In the genomic region with DNA sequence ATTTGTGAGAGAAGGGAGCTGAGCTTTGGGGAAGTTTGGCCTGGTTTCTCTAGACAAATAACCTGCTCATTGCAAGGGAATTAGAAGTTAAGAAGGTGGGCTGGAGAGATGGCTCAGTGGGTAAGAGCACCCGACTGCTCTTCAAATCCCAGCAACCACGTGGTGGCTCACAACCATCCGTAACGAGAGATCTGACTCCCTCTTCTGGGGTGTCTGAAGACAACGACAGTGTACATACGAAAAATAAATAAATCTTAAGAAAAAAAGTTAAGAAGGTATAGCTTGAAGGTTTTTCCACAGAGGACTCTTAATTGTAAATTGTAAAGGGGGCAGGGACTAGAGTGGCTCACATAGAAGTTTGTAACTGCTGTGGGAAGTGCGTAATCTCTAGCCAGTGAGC, we compare ENCODE assay signal across 7 mouse cellular contexts. TPM values are rescaled to one million over a fixed set of nuclear protein-coding genes. Genes with fewer than 3 reads are reported as not detected.
DNase-seq lines count a peak whose midpoint lies in the region; ATAC-seq and TF ChIP-seq lines count a peak whose summit lies in the region.

No protein-coding gene starts in this region.

- 28% methylated on average over 7 of the region's 7 CpGs for WGBS in embryonic facial prominence, embryonic 13.5 days

- H3K4me2 ChIP-seq in embryonic facial prominence, embryonic 13.5 days: peak overlapping the region; percentile 58
- H3K4me2 ChIP-seq in myocyte (ENCODE audit: low read depth): peak overlapping the region; percentile 84

- no peaks in the 10 kb centered on the region for H3K27me3 ChIP-seq in embryonic facial prominence, embryonic 13.5 days
- no peaks in the 10 kb centered on the region for H3K27me3 ChIP-seq in myocyte (ENCODE audit: control insufficient read depth, insufficient read depth, insufficient read length)

- no peak for DNase-seq in left cerebral cortex, adult 2 months (ENCODE audit: extremely low spot score in 1 of 2, low spot score in 2 of 2)
- DNase-seq in left cerebral cortex, adult 8-10 months (ENCODE audit: low spot score in 2 of 2): no peak
- peak; percentile 44 for DNase-seq in T-cell, adult 2 months (ENCODE audit: low spot score)
- no peak for DNase-seq in layer of hippocampus, postnatal 14 days (ENCODE audit: low spot score in 2 of 2)
- DNase-seq in left cerebral cortex, postnatal 36 days (ENCODE audit: low spot score in 2 of 2): no peak

- no peak overlapping the region for H3K9ac ChIP-seq in embryonic facial prominence, embryonic 13.5 days

- intact Hi-C loops in left cerebral cortex, adult 2 months (cut with DNase I): no loop called here
- intact Hi-C loops in left cerebral cortex, postnatal 36 days (cut with DNase I): no loop called here

- H3K79me2 ChIP-seq in myocyte (ENCODE audit: control insufficient read depth, insufficient read depth): peaks cover 29% of the 10 kb centered on the region

- H3K36me3 ChIP-seq in embryonic facial prominence, embryonic 13.5 days: peaks cover 12% of the 10 kb centered on the region
- H3K36me3 ChIP-seq in myocyte (ENCODE audit: control insufficient read depth, insufficient read depth): peaks cover 25% of the 10 kb centered on the region

- no peaks in the 10 kb centered on the region for H3K9me3 ChIP-seq in embryonic facial prominence, embryonic 13.5 days

- H3ac ChIP-seq in myocyte (ENCODE audit: control insufficient read depth, insufficient read length): no peak overlapping the region

- TF ChIP-seq CTCF in left cerebral cortex, adult 2 months (IDR thresholded peaks at IDR 0.05): peak; percentile 5

- ATAC-seq in embryonic facial prominence, embryonic 13.5 days (ENCODE audit: insufficient number of reproducible peaks, insufficient read depth, low FRiP score, low TSS enrichment, low read depth): no peak

- no peak overlapping the region for H3K4me3 ChIP-seq in left cerebral cortex, adult 2 months
- no peak overlapping the region for H3K4me3 ChIP-seq in embryonic facial prominence, embryonic 13.5 days
- H3K4me3 ChIP-seq in myocyte: peak overlapping the region; percentile 21

- no peak overlapping the region; the same call in 1 of the 2 replicates for H3K27ac ChIP-seq in left cerebral cortex, adult 2 months
- H3K27ac ChIP-seq in embryonic facial prominence, embryonic 13.5 days: peak overlapping the region; percentile 82

- peaks cover 44% of the 10 kb centered on the region for H3K4me1 ChIP-seq in embryonic facial prominence, embryonic 13.5 days

- no peak for TF ChIP-seq POLR2A in myocyte (IDR thresholded peaks at IDR 0.05; ENCODE audit: insufficient read length, low read depth)

TF ChIP-seq in myocyte, 11 proteins besides CTCF, POLR2A, EP300 and RAD21:
- no peak for TF ChIP-seq TCF3 (IDR thresholded peaks at IDR 0.05; ENCODE audit: insufficient read length, low read depth)
- no peak for TF ChIP-seq REST (IDR thresholded peaks at IDR 0.05; ENCODE audit: insufficient read depth, insufficient read length)
- no peak for TF ChIP-seq USF1 (IDR thresholded peaks at IDR 0.05; ENCODE audit: low read depth)
- TF ChIP-seq TCF12 (IDR thresholded peaks at IDR 0.05; ENCODE audit: insufficient read depth, poor library complexity, severe bottlenecking): no peak
- no peak for TF ChIP-seq E2F4 (IDR thresholded peaks at IDR 0.05; ENCODE audit: insufficient read depth)
- TF ChIP-seq SRF (IDR thresholded peaks at IDR 0.05; ENCODE audit: control insufficient read depth, insufficient read length, low read depth): no peak
- TF ChIP-seq POLR2AphosphoS2 (IDR thresholded peaks at IDR 0.05; ENCODE audit: insufficient read length, low read depth): no peak
- TF ChIP-seq CEBPB (IDR thresholded peaks at IDR 0.05; ENCODE audit: insufficient read depth, poor library complexity, severe bottlenecking): no peak
- TF ChIP-seq MYOD1 (IDR thresholded peaks at IDR 0.05; ENCODE audit: control insufficient read depth in 1 of 3, insufficient read length in 2 of 3, low read depth in 2 of 3): no peak
- TF ChIP-seq MAX (IDR thresholded peaks at IDR 0.05; ENCODE audit: low read depth): no peak
- TF ChIP-seq MYOG (IDR thresholded peaks at IDR 0.05; ENCODE audit: control insufficient read depth in 1 of 3, insufficient read depth in 1 of 3, insufficient read length in 2 of 3, low read depth in 2 of 3): no peak
TF ChIP-seq in myocyte: peak in this region for 0.

RNA-seq across cellular contexts. Expression of gene Pnrc2, which starts 1.9 kb away (rescaled TPM):
- 10 to 100 TPM; 41.1 to 41.7 TPM for total RNA-seq in left cerebral cortex, adult 2 months (2021)
- total RNA-seq in left cerebral cortex, adult 8-10 months (2022): 10 to 100 TPM; 39.6 to 49.8 (median 44.9) TPM
- 183 and 196 TPM in 2 replicates for polyA plus RNA-seq in embryonic facial prominence, embryonic 13.5 days (2015; fragmentation: Nextera tagmentation; extraction: Ambion mirVana)
- 45.2 TPM for polyA plus RNA-seq in myocyte (2012; fragmentation: generic; extraction: Trizol)
- 10 to 100 TPM; 59.5 to 67.2 TPM for total RNA-seq in layer of hippocampus, postnatal 14 days (2021)
- total RNA-seq in left cerebral cortex, postnatal 36 days (2021): 10 to 100 TPM; 41.2 to 44.6 TPM

RNA-seq across cellular contexts. Expression of gene Cnr2, which starts 19.6 kb away (rescaled TPM):
- under 1 TPM in 1 of 2 experiments, not detected in 1; 0.11 TPM for total RNA-seq in left cerebral cortex, adult 2 months (2021)
- under 1 TPM; 0.13 to 0.74 (median 0.40) TPM for total RNA-seq in left cerebral cortex, adult 8-10 months (2022)
- polyA plus RNA-seq in embryonic facial prominence, embryonic 13.5 days (2015; fragmentation: Nextera tagmentation; extraction: Ambion mirVana): 0.51 and 0.55 TPM in 2 replicates
- not detected for polyA plus RNA-seq in myocyte (2012; fragmentation: generic; extraction: Trizol)
- under 1 TPM in 1 of 2 experiments, not detected in 1; 0.09 TPM for total RNA-seq in layer of hippocampus, postnatal 14 days (2021)
- total RNA-seq in left cerebral cortex, postnatal 36 days (2021): under 1 TPM; 0.12 to 0.14 TPM

RNA-seq across cellular contexts. Expression of gene Srsf10, which starts 20.0 kb away (rescaled TPM):
- 10 to 100 TPM; 70.8 to 82.2 TPM for total RNA-seq in left cerebral cortex, adult 2 months (2021)
- 10 to 100 TPM; 60.1 to 69.5 (median 63.3) TPM for total RNA-seq in left cerebral cortex, adult 8-10 months (2022)
- polyA plus RNA-seq in embryonic facial prominence, embryonic 13.5 days (2015; fragmentation: Nextera tagmentation; extraction: Ambion mirVana): 324 and 327 TPM in 2 replicates
- polyA plus RNA-seq in myocyte (2012; fragmentation: generic; extraction: Trizol): 22.3 TPM
- 10 to 100 TPM; 78.4 to 85.6 TPM for total RNA-seq in layer of hippocampus, postnatal 14 days (2021)
- 10 to 100 TPM; 51.3 to 88.9 TPM for total RNA-seq in left cerebral cortex, postnatal 36 days (2021)

RNA-seq across cellular contexts. Expression of gene Fuca1, which starts 45.0 kb away (rescaled TPM):
- total RNA-seq in left cerebral cortex, adult 2 months (2021): 10 to 100 TPM; 34.9 to 37.9 TPM
- 10 to 100 TPM; 33.5 to 54.6 (median 51.0) TPM for total RNA-seq in left cerebral cortex, adult 8-10 months (2022)
- 66.6 and 75.1 TPM in 2 replicates for polyA plus RNA-seq in embryonic facial prominence, embryonic 13.5 days (2015; fragmentation: Nextera tagmentation; extraction: Ambion mirVana)
- polyA plus RNA-seq in myocyte (2012; fragmentation: generic; extraction: Trizol): 29.8 TPM
- total RNA-seq in layer of hippocampus, postnatal 14 days (2021): 10 to 100 TPM; 48.9 to 52.6 TPM
- total RNA-seq in left cerebral cortex, postnatal 36 days (2021): 10 to 100 TPM; 31.7 to 40.0 TPM
